Mouse (Mus musculus) lung, postnatal 14 days (tissue): ENCODE data around the gene Fancm.
A peak's percentile ranks its signal among the peaks of the same experiment; 100 is the strongest.
"Not testable (repeated sequence)": the region's sequence is repeated elsewhere in the genome, so short reads cannot be mapped to it uniquely, and the experiment has no call there.

Experiments
- DNase-seq: peaks from one replicate; pipeline ENCODE4 v3.0.0; 2021

The Fancm gene

DNA sequence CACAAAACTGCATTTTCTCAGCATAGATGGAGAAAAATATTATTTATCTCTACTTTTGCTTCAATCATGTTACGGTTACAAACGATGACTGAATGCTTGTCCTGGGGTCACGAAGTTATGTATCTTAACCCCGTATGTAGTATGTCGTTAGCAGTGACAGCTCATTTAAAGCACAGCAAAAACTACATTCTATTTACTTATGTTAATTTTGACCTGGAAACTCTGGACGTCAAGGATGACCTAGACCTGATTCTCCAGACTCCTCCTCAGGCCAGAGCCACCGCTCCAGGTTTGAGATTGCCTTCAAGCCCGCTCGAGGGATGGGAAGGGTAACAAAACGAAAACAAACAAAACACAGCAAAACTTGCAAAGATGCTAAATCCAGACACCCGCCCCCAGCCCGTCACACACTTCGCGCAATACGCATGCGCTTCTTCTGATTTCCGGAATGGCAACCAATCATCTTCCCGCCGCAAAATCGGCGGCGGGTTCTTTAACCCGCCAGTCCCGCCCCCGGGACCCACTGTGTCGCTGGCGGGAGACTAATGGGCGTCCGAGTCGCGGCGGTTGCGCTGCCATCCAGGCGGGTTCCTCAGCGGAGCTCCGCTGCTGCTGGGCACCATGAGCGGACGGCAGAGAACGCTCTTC is at the start of gene Fancm:
Fancm (plus strand) TSS at position 519 of the 648 bp plus-strand sequence.
- DNase-seq: peak; percentile 88

DNA sequence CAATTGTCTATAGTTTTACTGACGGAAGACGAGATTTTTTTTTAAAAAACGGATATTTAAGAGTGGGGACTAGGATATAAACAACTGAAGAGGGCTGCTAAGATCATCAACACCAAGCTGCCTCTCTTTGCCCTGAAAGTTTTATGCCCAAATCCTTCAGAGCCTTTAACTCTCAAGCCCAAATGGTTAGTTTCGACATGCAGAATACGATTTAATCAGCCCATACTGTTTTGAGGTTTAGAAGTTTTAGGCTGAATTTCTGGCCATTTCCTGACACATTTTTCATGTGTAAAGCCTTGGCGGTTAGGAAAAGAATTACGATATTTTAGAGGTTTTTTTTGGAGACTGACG is 39.6 kb upstream of the Fancm start:
- no peak for DNase-seq

DNA sequence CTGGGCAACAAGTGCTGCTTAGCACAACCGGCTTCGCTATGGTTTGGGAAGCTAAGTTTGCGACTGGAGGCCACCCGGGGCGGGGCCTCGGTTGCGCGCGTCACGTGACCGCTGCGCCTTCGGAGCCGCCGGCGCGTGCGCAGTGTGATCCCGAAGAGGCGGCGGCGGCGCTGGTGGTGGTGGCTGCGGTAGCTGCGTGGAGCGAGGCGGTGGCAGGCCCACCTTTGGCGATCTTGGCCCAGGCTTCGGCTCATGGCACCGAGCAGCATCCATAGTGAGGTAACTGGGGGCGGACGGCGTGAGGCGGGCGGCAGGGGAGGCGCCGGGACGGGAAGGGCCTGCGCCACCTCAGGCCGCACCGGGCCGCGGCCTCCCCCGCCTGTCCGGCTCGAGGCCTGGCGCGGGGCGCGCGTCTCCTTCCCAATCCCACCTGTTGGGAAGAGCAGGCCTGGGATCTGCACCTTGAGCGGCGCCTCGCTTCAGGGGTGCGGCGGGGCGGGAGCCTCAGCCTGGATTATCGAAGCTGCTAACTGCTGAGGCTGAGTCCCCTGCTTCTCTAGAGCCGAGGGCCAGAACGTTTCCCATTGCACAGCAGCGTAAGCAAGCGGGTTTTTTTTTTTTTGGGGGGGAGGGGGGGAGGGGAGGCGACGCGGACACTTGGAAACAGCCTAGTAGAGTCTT is 39.1 kb upstream of the Fancm start, which contains the start of gene Prpf39:
Prpf39 (plus strand) TSS at position 144 of the 681 bp plus-strand sequence.
- peak; percentile 93 for DNase-seq

DNA sequence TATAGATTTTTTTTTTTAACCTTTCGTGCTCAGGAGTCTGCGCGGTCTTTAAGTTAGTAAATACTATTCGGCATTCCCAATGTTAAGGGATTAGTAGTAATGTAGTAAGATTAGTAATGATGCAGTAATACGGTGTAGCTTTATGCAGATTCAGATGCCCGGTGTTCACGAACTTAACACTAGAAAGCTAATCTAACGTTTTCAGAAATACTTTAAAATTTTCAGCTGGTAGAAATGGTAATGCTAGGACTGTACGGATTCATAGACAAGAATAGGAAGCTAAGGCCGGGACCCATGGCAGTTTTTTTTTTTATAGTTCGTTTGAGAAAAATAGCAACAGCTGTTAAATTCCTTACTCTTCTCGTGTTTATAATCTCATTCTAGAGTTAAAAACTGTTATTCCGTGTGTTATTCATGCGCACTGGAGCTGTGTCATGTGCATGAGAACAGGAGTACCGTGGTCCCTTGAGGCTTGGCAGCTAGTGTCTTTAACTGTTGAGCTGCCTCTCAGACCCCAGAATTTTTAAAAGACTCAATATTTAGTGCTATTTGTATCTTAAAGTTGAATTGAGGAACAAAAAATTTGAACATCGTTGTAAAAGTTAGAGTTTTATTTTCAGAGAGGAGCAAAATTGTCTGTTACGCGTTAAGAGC is 38.4 kb upstream of the Fancm start:
- no peak for DNase-seq

DNA sequence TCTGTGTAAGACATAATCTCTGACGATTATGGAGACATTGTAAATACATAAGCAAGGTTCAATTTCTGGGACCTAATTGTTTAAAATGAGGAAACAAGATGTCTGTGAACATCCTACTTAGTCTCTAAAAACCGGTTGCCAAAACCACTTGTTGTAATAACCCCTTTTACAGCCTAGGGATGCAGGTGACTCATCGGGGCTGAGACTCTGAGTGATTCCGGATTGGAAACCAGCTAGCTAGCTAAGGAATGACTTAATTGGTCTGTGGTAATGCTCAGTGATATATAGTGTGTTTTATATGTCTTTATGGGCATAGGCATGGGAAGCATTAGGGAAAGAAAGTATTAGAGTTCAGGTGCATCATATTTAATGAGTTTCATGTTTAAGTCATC is 37.9 kb upstream of the Fancm start:
- no peak for DNase-seq

DNA sequence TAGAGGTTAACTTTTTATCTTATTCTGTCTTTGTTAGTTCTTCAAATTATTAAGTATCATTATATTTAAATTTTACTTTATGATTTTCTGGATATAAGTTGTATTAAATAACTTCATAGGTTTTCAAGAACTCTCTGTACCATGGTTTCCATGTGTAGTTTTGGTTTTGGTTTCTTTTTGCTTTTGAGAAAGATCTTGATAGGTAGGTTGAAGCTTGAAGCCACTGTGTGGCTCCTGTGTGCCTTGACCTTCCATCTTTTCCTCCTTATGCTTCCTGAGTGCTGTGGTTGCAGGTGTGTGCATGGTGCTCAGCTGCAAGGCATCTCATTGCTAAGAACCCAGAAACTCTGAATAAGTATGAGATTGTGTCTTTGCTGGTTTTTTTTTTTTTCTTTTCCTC is 26.6 kb upstream of the Fancm start:
- DNase-seq: no peak

DNA sequence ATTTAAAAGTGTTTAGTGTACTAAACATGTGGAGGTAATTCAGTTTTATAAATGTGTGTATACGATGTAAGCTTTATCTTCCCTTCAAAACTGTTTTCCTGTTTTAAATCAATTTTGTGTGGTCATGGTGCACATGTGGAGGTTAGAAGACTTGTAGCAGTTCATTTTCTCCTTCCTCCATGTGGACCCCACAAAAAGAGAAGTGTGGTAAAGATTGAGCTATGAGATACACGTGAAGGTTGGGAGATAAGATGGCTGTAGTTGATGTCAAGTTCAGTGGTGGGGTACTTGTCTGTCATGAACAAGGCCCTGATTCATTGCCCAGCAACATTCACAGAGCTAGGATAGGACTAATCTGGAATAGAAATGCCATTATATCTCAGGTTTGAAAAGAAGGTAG is 17.2 kb upstream of the Fancm start:
- no peak for DNase-seq

DNA sequence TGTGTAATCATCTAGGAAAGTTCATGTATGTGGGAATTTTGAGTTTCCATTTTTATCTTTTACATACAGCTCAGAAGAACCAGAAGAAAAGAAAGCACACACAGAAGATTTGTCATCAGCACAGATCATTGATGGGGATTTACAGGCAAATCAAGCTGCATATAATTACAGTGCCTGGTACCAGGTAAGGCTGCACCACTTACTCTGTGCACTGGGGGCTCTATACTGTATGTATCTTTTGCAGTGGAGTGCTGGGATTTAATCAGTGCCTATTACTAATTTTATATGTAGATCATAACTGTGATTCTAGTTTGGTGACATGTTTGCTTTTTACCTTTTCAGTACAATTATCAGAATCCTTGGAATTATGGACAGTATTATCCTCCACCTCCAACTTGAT is 14.3 kb upstream of the Fancm start:
- DNase-seq: no peak

DNA sequence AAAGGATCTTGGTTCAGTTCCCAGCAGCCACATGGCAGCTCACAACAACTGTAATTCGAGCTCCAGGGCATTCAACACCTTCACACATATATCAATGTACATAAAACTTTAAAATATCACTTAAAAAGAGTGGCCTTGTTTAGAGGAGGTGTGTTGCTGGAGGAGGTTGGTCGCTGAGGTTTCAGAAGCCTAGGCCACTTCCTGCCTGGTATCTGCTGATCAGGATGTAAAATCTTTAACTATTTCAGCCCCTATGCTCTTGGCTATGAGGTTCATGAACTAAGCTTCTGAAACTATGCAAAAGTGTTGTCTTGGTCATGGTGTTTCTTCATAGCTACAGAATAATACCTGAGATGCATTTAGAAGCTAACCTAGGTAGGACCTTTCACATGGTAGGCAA is 10.2 kb upstream of the Fancm start:
- no peak for DNase-seq

DNA sequence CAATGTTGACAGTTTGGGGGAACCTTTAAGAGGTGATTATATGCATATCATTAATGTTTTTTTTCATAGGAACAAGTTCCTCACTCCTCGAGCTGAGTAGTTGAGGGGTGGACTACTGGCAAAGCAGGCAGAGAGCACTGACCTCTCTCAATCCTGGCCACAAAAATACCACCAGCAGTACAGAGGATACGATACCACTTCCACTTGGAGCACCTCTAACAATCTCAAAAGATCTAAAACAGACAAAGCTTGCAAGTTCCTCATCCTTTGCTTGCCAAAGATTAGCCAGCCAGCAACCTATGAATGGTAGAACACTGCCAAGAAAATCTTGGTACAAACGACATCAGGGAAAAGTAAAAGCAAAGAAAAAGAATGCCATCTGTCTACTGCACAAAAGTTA is 9.2 kb upstream of the Fancm start:
- DNase-seq: no peak

DNA sequence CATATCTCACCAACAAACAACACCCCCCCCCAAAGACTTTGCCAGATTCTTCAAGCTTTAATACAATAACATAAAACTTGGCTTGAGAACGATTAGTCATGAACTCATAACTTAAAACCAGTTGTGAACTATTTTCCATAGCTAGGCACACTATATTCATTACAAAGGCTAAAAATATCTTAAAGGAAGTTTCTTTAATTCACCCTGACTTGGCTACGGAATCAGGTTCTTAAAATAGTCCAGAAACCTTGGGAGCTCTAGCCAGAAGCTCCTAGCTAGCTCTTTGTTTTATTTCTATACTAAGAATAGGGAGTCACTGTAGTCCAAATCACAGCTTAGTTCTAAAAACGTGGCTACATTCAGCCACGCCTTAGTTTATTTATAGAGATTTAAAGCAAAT is 7.0 kb upstream of the Fancm start:
- DNase-seq: no peak

DNA sequence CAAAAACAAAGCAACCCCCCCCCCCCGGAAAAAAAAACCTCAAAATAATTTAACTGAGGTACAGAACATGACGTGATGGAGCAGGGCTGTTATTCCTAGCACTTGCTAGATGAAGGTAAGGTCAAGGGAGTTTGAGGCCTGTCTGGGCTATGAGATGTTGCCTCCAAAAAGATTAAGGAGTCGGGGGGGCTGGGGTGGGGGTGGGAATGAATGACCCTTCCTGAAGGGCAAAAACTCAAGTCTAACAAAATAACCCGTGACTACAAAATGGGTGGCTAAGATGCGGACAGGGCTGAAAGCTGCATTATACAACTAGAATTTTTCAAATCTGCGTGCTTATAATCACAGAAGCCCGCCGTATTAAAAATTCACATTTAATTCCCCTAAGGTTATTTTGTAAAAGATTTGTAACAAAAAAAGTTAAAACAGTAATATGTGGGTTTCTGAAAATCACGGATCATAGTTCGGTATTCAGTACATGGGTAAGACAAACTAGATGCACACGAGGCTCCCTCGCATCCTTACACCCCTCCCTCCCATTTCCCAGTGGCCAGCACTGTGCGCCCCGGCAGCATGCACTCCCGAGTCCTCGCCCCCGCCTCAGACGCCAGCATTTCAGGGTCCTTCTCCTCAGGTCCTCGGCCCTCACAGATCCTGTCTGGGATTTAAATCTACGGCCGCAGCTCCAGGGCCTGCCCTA is 2.3 kb upstream of the Fancm start:
- no peak for DNase-seq

DNA sequence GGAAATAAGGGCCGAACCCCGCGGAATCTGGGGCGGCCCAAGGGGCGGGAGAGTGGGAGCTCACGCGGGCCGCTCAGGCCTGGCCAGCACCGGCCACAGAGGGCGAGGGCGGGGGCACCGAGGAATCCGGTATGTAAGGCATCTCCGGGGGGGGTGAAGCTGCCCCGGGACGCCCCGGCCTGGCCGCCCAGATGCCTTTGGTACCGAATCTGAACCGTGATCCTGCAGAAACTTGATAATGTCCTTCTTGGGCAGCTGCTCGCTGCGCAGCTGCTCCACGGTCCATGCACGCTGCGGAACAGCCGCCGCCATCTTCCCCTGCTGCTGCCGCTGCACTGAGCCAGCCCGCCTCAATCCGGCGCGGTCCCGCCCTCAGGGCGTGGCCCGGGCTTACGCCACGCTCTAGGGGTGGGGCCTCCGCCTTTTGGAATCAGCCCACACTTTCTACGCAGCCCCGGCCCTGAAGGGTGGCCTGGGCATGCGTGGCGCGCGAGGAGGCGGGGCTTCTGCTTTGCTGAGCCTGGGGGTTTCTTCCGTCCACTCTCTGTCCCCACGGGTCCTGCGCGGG is 1.7 kb upstream of the Fancm start, which contains the start of gene Fkbp3:
Fkbp3 (minus strand) TSS at position 397 of the 568 bp plus-strand sequence.
- DNase-seq: peak; percentile 98

DNA sequence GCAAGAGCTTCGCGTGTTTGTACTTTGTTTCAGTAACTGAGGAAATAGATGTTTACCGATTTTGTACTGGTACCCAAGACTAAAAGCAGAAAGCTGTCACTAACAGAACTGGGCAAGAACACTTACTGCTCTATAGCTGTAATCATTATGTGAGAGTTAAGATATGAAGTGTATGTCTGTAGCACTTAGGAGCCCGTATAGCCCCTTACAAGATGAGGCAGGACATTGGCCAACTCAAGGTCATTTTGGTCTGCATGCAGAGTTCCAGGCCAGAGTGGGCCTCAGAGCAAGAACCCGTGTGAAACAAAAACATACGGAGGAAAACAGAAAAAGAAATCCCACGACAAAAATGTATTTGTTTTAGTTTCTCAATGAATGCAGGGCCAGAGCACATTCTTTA is 752 bp upstream of the Fancm start:
- no peak for DNase-seq

DNA sequence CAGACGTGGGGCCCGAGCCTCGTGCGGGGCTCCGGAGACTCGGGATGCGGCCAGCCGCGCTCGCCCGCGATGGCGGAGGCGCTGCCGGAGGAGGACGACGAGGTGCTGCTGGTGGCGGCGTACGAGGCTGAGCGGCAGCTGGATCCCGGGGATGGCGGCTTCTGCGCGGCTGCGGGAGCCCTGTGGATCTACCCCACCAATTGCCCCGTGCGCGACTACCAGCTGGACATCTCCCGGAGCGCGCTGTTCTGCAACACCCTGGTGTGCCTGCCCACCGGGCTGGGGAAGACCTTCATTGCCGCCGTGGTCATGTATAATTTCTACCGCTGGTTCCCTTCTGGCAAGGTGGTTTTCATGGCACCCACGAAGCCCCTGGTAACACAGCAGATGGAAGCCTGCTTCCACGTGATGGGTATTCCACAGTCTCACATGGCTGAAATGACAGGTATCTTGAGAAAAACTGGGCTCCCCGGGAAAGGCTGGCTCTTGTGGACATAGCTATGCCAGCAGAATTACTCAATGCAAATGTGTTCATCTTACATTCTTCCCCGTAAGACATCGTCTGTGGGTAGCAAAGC is 419 bp downstream of the Fancm start:
- no peak for DNase-seq

DNA sequence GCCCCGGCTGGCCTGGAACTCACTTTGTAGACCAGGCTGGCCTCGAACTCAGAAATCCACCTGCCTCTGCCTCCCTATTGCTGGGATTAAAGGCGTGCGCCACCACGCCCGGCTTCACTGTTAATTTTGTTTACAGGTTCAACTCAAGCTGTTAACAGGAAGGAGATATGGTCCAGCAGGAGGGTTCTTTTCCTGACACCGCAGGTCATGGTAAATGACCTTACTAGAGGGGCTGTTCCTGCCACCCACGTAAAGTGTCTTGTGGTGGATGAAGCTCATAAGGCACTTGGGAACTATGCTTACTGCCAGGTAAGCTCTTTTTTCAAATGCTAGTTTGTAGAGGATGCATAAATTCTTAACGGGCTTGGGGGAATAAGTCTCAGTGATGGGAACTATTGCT is 1.5 kb downstream of the Fancm start:
- DNase-seq: no peak

DNA sequence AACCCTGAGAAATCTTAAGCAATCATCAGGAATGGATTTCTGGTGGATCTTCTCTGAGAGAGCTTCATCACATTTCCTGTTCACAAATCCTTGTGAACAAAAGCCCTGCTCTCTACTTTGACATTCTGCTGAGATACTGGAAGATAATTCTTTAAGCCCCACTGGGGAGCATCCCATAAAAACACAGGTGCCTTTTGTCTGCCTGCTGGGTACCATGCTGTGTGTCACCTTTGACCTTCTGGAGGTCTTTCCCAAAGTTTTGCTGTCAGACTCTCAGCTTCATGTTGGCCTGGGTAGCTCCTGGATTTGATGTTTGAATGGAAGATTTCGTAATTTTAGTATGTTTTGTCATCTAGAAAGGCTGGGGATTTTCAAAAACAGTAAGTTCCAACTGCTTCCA is 33.3 kb downstream of the Fancm start:
- DNase-seq: no peak

DNA sequence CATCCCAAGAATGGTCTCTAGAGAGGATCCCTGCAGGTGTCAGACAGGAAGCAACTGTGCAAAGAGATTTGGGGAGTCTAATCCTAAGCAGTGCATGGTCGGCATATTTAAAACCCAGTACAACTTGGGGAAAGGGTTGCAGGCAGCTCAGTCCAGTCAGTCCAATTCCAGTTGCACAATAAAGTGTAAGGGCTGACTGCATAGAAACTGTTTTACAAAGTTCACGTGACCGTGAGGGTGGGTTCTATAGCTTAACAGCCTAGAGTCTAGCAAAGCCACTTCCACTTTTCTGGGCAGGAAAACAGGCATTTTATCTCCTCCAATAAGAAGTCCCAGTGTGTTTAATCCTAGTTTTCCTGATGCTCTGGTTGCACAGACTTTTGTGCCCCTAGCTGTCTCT is 36.1 kb downstream of the Fancm start:
- no peak for DNase-seq

DNA sequence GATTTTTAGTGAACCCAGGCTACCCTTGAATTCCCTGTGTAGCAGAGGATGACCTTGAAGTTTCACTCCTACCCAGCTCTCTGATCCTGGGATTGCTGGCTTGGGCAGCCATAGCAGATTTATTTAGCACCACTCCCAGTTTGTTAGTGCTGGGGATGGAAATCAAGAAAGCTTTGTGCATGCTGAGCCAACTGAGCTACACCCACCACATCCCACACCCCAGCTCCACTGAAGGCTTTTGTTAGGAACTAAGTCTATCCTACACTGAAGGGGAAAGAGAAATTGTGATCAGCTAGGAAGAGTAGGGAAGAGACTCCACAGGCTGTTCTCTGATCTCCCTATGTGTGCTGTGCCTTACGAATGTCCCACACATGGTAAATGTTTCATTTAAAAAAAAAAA is 37.4 kb downstream of the Fancm start:
- DNase-seq: no peak

DNA sequence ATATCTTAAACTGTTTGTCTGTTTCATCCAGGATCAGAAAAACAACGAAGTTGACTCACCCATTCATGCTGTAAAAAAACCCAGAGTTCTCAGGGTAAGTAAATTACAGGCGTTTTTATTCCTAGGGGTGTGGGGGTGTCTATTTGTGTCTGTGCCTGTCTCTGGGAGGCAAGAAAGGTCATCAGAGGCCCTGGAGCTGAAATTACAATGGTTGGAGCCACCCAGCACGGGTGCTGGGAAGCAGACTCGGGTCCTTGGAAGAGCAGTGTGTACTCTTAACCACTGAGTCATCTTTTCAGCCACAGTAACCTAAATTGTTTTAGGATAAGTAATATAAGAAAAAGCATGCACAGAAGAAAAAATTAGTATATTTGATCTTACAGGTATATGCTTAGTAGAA is 38.5 kb downstream of the Fancm start:
- DNase-seq: no peak

DNA sequence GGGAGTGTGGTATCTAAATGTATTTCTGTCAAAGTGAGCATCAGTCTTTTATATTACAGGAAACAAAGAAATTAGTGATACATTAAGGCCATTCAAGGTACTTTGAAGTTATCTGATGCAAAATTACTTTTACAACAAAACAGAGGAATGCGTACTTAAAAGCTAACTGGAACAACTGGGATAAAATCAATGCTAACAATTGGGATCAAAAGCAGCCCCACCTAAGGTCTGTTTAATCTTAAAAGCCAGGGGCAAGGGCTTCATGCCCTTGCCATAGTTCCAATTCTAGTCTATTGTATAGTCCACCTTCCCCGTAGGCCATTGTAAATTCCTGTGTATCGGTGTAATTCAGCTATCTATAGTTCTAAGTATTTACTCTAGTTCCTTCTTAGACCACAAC is 39.6 kb downstream of the Fancm start:
- not testable (repeated sequence) for DNase-seq

DNA sequence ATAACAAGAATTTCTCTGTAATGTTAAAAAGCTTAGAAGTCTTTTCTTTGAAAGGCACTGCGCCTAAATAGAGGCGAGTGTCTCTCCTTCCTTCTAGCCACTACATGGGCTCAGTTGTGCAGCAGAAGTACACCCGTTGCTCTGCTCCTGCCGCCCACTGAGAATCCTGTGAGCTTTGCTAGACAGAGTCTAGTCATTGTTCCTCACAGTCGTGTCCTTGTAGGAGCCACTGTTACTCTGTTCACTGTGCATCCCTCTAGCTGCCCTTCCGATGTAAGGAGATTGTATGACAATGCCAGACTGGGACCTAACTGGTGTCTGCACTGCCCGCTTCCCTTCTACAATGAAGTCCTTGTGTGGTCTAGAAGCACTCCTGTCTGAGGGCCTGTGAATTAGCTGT is 43.6 kb downstream of the Fancm start:
- DNase-seq: no peak

DNA sequence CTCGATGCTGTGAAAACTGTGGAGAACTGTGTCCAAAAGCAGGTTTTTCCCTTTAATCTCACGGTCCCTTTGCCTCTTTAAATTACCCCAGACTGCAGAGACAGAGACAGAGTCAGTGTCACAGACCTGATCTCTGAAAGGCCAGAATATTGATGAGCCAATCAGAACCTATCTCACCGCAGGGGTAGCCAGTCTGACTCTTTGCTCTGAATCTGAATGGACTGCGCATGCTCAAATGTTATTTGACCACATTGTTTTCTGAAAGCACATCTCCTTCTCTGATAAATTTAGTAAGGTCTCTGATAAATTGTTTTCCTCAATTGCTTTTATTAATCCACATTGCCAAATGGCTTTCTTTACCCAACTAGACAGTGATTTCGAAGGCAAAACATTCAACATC is 44.0 kb downstream of the Fancm start:
- no peak for DNase-seq
